10 mouse cellular contexts compared by ENCODE assay signal in genomic region chr14:30974204-30974603, GRCm38 (mm10). TPM values are rescaled to one million over a fixed set of nuclear protein-coding genes. Genes with fewer than 3 reads are reported as not detected.
DNase-seq lines count a peak whose midpoint lies in the region; ATAC-seq and TF ChIP-seq lines count a peak whose summit lies in the region.
"Had no signal": no experiment of that assay in that cellular context is flagged by ENCODE, and none has a peak within 500 bp of the region (broad histone marks: within the 10 kb centered on the region; RNA-seq: fewer than 3 reads in every experiment).

No protein-coding gene starts in this region.

- H3K27ac ChIP-seq in heart, embryonic 11.5 days (ENCODE audit: low read depth, low read length) = no peak overlapping the region
- H3K27ac ChIP-seq in layer of hippocampus, adult 2 months = peak overlapping the region; percentile 52
- H3K27ac ChIP-seq in midbrain, embryonic 15.5 days = 0 out of 2 replicates have a peak overlapping the region, but pooled peaks have one; percentile 34
- H3K27ac ChIP-seq in thymus, adult 2 months (ENCODE audit: control insufficient read depth, insufficient read depth, low read length) = no peak overlapping the region

- no peak for ATAC-seq in heart, embryonic 11.5 days (replicated peaks; ENCODE audit: insufficient number of reproducible peaks, low FRiP score, low TSS enrichment)
- ATAC-seq in Patski = peak; percentile 60
- ATAC-seq in midbrain, embryonic 15.5 days (replicated peaks) = no peak

- TF ChIP-seq POLR2A in thymus, adult 2 months (IDR thresholded peaks at IDR 0.05; ENCODE audit: control insufficient read depth, extremely low read depth, insufficient read depth, low read length, poor library complexity) = no peak

- no peak for TF ChIP-seq CTCF in Patski (IDR thresholded peaks at IDR 0.05)
- TF ChIP-seq CTCF in layer of hippocampus, adult 2 months (conservative IDR thresholded peaks at IDR 0.05) = no peak
- no peak for TF ChIP-seq CTCF in thymus, adult 2 months (IDR thresholded peaks at IDR 0.05; ENCODE audit: borderline replicate concordance, control insufficient read depth, extremely low read depth, insufficient read depth, low read length, poor library complexity)

- CTCF ChIA-PET in Patski (lab: Charles Lee) = interaction anchor here (0.9 to 1.6 kb wide), 2 partner anchors 13 to 108 kb away, joined by 3 read pairs; no protein-coding TSS in a partner anchor

- H3K4me1 ChIP-seq in heart, embryonic 11.5 days (ENCODE audit: control insufficient read depth, insufficient read depth, low read length) = no peaks in the 10 kb centered on the region
- H3K4me1 ChIP-seq in midbrain, embryonic 15.5 days = no peaks in the 10 kb centered on the region
- no peaks in the 10 kb centered on the region for H3K4me1 ChIP-seq in thymus, adult 2 months (replicated peaks; ENCODE audit: control insufficient read depth, insufficient read depth, low read length)

- 69% methylated on average over 6 of the region's 6 CpGs for WGBS in heart, embryonic 11.5 days (ENCODE audit: insufficient replicate concordance)
- 56% methylated on average over 6 of the region's 6 CpGs for WGBS in midbrain, embryonic 15.5 days
- WGBS in thymus, adult 2 months = 95% methylated on average over 6 of the region's 6 CpGs

- no peak overlapping the region for H3K4me2 ChIP-seq in heart, embryonic 11.5 days
- H3K4me2 ChIP-seq in midbrain, embryonic 15.5 days = no peak overlapping the region

- H3K9ac ChIP-seq in heart, embryonic 11.5 days (ENCODE audit: low read depth, low read length) = no peak overlapping the region
- no peak overlapping the region for H3K9ac ChIP-seq in midbrain, embryonic 15.5 days

- DNase-seq in heart, adult 11 months = peak; percentile 94
- peak; percentile 39 for DNase-seq in Patski (ENCODE audit: low read depth, low spot score)
- peak; percentile 61 to 76 for DNase-seq in frontal cortex, postnatal 36 days (ENCODE audit: low spot score in 2 of 2)
- DNase-seq in layer of hippocampus, adult 2 months (ENCODE audit: low spot score in 2 of 2) = peak; percentile 39 to 74
- DNase-seq in retina, postnatal 1 day = no peak
- no peak for DNase-seq in thymus, adult 2 months

- H3K9me3 ChIP-seq in heart, embryonic 11.5 days (replicated peaks; ENCODE audit: control insufficient read depth, low read length) = no peaks in the 10 kb centered on the region
- no peaks in the 10 kb centered on the region for H3K9me3 ChIP-seq in midbrain, embryonic 15.5 days

- H3K27me3 ChIP-seq in heart, embryonic 11.5 days (ENCODE audit: control insufficient read depth, insufficient read depth, low read length) = no peaks in the 10 kb centered on the region
- no peaks in the 10 kb centered on the region for H3K27me3 ChIP-seq in Patski
- no peaks in the 10 kb centered on the region for H3K27me3 ChIP-seq in midbrain, embryonic 15.5 days (replicated peaks)
- no peaks in the 10 kb centered on the region for H3K27me3 ChIP-seq in thymus, adult 2 months (ENCODE audit: control insufficient read depth, insufficient read depth, low read length)

- POLR2A ChIA-PET in Patski (lab: Charles Lee) = no interaction called here

- no peaks in the 10 kb centered on the region for H3K36me3 ChIP-seq in heart, embryonic 11.5 days (ENCODE audit: control insufficient read depth, insufficient read depth, low read length)
- peaks cover 32% of the 10 kb centered on the region for H3K36me3 ChIP-seq in midbrain, embryonic 15.5 days (replicated peaks)
- no peaks in the 10 kb centered on the region for H3K36me3 ChIP-seq in thymus, adult 2 months (ENCODE audit: control insufficient read depth, insufficient read depth, low read length)

- in situ Hi-C loops in Patski (cut with MboI; ENCODE audit: low pct_unique_long_range_greater_than_20kb) = no loop called here

- H3K4me3 ChIP-seq in heart, embryonic 11.5 days (ENCODE audit: low read depth, low read length) = no peak overlapping the region
- no peak overlapping the region for H3K4me3 ChIP-seq in layer of hippocampus, adult 2 months
- H3K4me3 ChIP-seq in midbrain, embryonic 15.5 days = no peak overlapping the region
- no peak overlapping the region for H3K4me3 ChIP-seq in thymus, adult 2 months (ENCODE audit: control insufficient read depth, insufficient read depth, low read length)

RNA-seq across cellular contexts. Expression of gene Nek4, which starts 23.0 kb away (rescaled TPM):
- 4.4 and 5.1 TPM in 2 replicates for polyA plus RNA-seq in heart, embryonic 11.5 days (2014; fragmentation: Nextera tagmentation; extraction: Ambion mirVana)
- 17.9 TPM for polyA plus RNA-seq in Patski (2021)
- 10 to 100 TPM; 19.1 to 21.9 TPM for total RNA-seq in layer of hippocampus, adult 2 months (2021)
- 17.2 and 18.1 TPM in 2 replicates for polyA plus RNA-seq in midbrain, embryonic 15.5 days (2015; fragmentation: Nextera tagmentation; extraction: Ambion mirVana)
- polyA plus RNA-seq in thymus, adult 2 months (2012; rRNA removed) = 2.5 and 2.6 TPM in 2 replicates

RNA-seq across cellular contexts. Expression of gene Glt8d1, which starts 27.0 kb away (rescaled TPM):
- polyA plus RNA-seq in heart, embryonic 11.5 days (2014; fragmentation: Nextera tagmentation; extraction: Ambion mirVana) = 49.4 and 55.1 TPM in 2 replicates
- 75.6 TPM for polyA plus RNA-seq in Patski (2021)
- total RNA-seq in layer of hippocampus, adult 2 months (2021) = 10 to 100 TPM; 39.9 to 49.9 TPM
- polyA plus RNA-seq in midbrain, embryonic 15.5 days (2015; fragmentation: Nextera tagmentation; extraction: Ambion mirVana) = 53.0 and 63.3 TPM in 2 replicates
- polyA plus RNA-seq in thymus, adult 2 months (2012; rRNA removed) = 11.9 and 13.6 TPM in 2 replicates

RNA-seq across cellular contexts. Expression of gene Spcs1, which starts 27.3 kb away (rescaled TPM):
- polyA plus RNA-seq in heart, embryonic 11.5 days (2014; fragmentation: Nextera tagmentation; extraction: Ambion mirVana) = 319 and 321 TPM in 2 replicates
- 281 TPM for polyA plus RNA-seq in Patski (2021)
- total RNA-seq in layer of hippocampus, adult 2 months (2021) = 100 to 1,000 TPM; 156 to 162 TPM
- 273 and 290 TPM in 2 replicates for polyA plus RNA-seq in midbrain, embryonic 15.5 days (2015; fragmentation: Nextera tagmentation; extraction: Ambion mirVana)
- 133 and 183 TPM in 2 replicates for polyA plus RNA-seq in thymus, adult 2 months (2012; rRNA removed)

RNA-seq across cellular contexts. Expression of gene Itih1, which starts 31.1 kb away (rescaled TPM):
- 0.11 TPM in 1 of 2 replicates, not detected in the other for polyA plus RNA-seq in heart, embryonic 11.5 days (2014; fragmentation: Nextera tagmentation; extraction: Ambion mirVana)
- polyA plus RNA-seq in Patski (2021) = 0.87 TPM
- not detected for total RNA-seq in layer of hippocampus, adult 2 months (2021)
- 0.05 TPM in 1 of 2 replicates, not detected in the other for polyA plus RNA-seq in midbrain, embryonic 15.5 days (2015; fragmentation: Nextera tagmentation; extraction: Ambion mirVana)
- 0.09 and 0.97 TPM in 2 replicates for polyA plus RNA-seq in thymus, adult 2 months (2012; rRNA removed)
- total RNA-seq: hematopoietic stem cell, adult 5-6 weeks; neutrophil, adult 5-6 weeks had no signal

RNA-seq across cellular contexts. Expression of gene Pbrm1, which starts 44.7 kb away (rescaled TPM):
- polyA plus RNA-seq in heart, embryonic 11.5 days (2014; fragmentation: Nextera tagmentation; extraction: Ambion mirVana) = 80.6 and 93.6 TPM in 2 replicates
- 46.9 TPM for polyA plus RNA-seq in Patski (2021)
- 10 to 100 TPM; 56.3 to 56.8 TPM for total RNA-seq in layer of hippocampus, adult 2 months (2021)
- polyA plus RNA-seq in midbrain, embryonic 15.5 days (2015; fragmentation: Nextera tagmentation; extraction: Ambion mirVana) = 134 and 142 TPM in 2 replicates
- polyA plus RNA-seq in thymus, adult 2 months (2012; rRNA removed) = 32.1 and 47.0 TPM in 2 replicates

Comparison
In these comparisons a context has a peak if more than half of its experiments do, and no peak if none do; other contexts are left out.
1. DNase-seq: peak in heart, adult 11 months (single experiment), Patski (single experiment), frontal cortex, postnatal 36 days (2 of 2) and layer of hippocampus, adult 2 months (2 of 2); none in retina, postnatal 1 day (single experiment) and thymus, adult 2 months (single experiment).
2. H3K27ac ChIP-seq: peak in layer of hippocampus, adult 2 months (single experiment) and midbrain, embryonic 15.5 days (single experiment); none in heart, embryonic 11.5 days (single experiment) and thymus, adult 2 months (single experiment).